Mouse (Mus musculus): Measurements from ENCODE around the gene Micu2. TPM values are rescaled to one million over a fixed set of nuclear protein-coding genes. Genes with fewer than 3 reads are reported as not detected.
A peak's percentile ranks its signal among the peaks of the same experiment; 100 is the strongest.
"Not testable (repeated sequence)": the region's sequence is repeated elsewhere in the genome, so short reads cannot be mapped to it uniquely, and the experiment has no call there.

Micu2 gene
- polyA plus RNA-seq, 1 experiment: 46.0 TPM

GRCm38 (mm10) chr14:57901998-57902397, 97.1 kb downstream of the Micu2 start:
- H3K4me1 ChIP-seq: peaks cover 13% of the 10 kb centered on the region
- H3K27me3 ChIP-seq (replicated peaks): no peaks in the 10 kb centered on the region
- TF ChIP-seq GATA1 (IDR thresholded peaks at IDR 0.05; ENCODE audit: borderline replicate concordance, low read length): no peak
- peaks cover 4% of the 10 kb centered on the region; the same call in 1 of the 2 replicates for H3K9me3 ChIP-seq
- H3K36me3 ChIP-seq (replicated peaks; ENCODE audit: low read length): no peaks in the 10 kb centered on the region
- H3K4me3 ChIP-seq (replicated peaks): no peak overlapping the region

DNA sequence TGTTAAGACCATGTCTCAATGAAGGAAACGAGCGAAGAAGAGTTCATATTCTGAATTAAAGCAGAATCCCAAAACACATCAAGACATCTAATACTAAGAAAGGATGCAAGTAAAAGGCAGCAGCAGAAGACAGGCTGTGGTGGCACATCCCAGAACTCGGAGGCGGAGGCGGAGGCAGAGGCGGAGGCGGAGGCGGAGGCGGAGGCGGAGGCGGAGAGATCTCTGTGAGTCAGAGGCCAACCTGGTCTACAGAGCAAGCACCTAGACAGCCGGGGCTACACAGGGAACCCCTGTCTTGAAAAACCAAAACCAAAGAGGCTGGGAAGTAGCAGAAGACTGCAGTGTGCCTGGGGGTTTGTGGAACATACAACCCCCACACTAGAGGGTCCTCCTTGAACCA, 102.2 kb downstream of the Micu2 start:
- H3K4me1 ChIP-seq: peaks cover 21% of the 10 kb centered on the region
- no peak overlapping the region for H3K4me3 ChIP-seq (replicated peaks)
- peaks cover 5% of the 10 kb centered on the region for H3K36me3 ChIP-seq (replicated peaks; ENCODE audit: low read length)
- no peaks in the 10 kb centered on the region for H3K27me3 ChIP-seq (replicated peaks)
- peaks cover 5% of the 10 kb centered on the region for H3K9me3 ChIP-seq
- TF ChIP-seq GATA1 (IDR thresholded peaks at IDR 0.05; ENCODE audit: borderline replicate concordance, low read length) (no peak), FLI1 (IDR thresholded peaks at IDR 0.05; ENCODE audit: low read length) (no peak)

DNA sequence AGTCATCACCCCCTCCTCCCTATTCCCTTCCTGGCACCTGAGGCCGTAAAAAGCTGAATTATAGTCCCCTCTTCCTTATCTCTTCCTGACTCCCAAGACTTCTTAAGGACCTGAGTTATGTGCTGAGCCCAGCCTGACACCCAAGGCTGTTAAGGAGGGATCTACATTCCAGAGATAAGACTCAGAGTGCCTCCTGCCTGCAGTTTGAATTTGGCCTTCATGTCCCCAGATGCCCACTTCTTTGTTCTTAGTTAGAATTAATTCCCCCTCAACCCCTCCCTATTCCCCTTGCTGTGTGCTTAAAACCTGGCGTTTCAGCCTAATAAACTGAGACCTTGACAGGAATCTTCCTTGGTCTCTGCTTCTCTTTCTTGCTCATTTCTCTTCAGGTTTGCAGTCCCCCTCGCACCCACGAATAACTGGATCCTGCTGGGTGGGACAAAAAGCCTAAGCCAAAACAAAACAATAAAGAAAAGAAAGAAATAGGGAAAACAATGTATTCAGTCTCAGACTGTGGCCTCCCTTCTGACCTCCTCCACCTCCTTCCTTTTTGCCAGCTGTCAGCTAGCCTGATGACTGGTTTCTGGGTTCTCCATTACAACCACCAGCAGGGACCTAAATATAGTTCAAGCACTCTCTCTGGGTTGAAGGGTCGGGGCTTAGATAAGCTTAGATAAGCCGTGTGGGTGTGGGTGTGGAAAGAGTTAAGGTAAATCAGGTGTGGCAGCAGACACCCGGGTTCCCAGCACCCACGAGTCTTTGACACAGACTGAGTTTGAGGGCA, 102.8 kb downstream of the Micu2 start:
- H3K27me3 ChIP-seq (replicated peaks); H3K36me3 ChIP-seq (replicated peaks; ENCODE audit: low read length); H3K4me3 ChIP-seq (replicated peaks); H3K9me3 ChIP-seq: not testable (repeated sequence)
- H3K4me1 ChIP-seq: peaks cover 17% of the 10 kb centered on the region

DNA sequence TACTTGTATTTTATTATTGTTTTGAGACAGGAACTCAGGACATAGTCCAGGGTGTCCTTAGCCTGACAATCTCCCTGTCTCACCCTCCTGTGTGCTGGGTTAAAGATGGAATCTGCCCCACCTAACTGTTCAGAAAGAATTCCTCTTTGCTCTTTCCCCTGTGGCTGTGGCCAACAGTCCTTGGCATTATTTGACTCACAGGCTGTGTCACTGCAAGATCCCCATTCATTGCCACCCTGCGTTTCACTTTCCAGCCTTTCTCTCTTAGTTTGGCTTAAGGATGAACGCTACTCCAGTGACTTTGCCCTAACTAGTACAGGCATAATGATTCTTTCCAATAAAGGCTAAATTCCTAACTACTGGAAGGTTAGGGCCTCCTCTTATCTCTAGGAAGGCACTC, 104.7 kb downstream of the Micu2 start:
- Histone ChIP-seq H3K9me3 (peaks cover 5% of the 10 kb centered on the region), H3K36me3 (replicated peaks; ENCODE audit: low read length) (peaks cover 5% of the 10 kb centered on the region), H3K4me1 (peaks cover 22% of the 10 kb centered on the region), H3K4me3 (replicated peaks) (no peak overlapping the region), H3K27me3 (replicated peaks) (no peaks in the 10 kb centered on the region)
- no peak for TF ChIP-seq FLI1 (IDR thresholded peaks at IDR 0.05; ENCODE audit: low read length)
- no peak for TF ChIP-seq GATA1 (IDR thresholded peaks at IDR 0.05; ENCODE audit: borderline replicate concordance, low read length)

GRCm38 (mm10) chr14:57892961-57893360, 106.1 kb downstream of the Micu2 start:
- Histone ChIP-seq H3K27me3 (replicated peaks) (no peaks in the 10 kb centered on the region), H3K9me3 (peaks cover 5% of the 10 kb centered on the region), H3K4me3 (replicated peaks) (no peak overlapping the region), H3K4me1 (peaks cover 33% of the 10 kb centered on the region), H3K36me3 (replicated peaks; ENCODE audit: low read length) (peaks cover 5% of the 10 kb centered on the region)
- no peak for TF ChIP-seq GATA1 (IDR thresholded peaks at IDR 0.05; ENCODE audit: borderline replicate concordance, low read length)
- TF ChIP-seq FLI1 (IDR thresholded peaks at IDR 0.05; ENCODE audit: low read length): no peak

DNA sequence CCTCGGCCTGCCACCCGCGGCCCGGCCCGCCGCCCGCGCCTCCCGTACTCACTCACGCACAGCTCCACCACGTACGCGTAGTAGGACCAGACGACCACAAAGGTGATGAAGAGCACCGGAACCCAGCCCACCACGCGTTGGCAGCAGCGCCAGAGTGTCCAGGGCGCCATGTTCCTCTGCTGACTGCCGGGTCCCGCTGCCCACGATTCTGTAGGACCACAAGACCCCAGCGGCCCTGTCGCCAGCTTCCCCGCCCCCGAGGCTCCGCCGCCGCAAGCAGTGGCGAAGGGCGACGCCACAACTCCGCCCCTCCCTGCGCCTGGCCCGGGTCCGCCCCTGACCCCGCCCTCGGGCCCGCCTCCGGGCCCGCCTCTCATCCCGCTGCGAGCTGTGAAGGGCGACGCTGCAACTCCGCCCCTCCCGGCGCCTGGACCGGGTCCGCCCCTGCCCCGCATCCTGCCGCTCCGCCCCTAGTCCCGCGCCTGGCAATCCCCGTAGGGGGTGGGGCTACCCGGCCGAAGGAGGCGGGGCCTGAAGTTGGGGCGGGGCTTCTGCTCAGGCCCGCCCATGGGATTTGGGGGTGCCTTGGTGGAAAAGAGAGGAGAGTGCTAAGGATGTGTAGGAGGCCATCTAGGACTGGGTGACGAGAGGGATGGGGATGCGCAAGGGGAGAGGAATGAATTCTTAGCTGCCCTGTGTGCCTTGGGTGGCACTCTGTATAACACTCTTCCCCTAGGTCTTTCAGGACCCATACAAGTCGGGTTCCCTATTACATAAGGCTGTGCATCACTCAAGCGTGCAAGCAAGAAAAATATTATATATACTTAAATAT, 108.8 kb downstream of the Micu2 start, which contains the start of gene Zdhhc20:
Gene Zdhhc20, minus strand, starts transcription at position 266 of the 832 bp plus-strand sequence.
- Histone ChIP-seq H3K9me3 (peaks cover 5% of the 10 kb centered on the region), H3K27me3 (replicated peaks) (no peaks in the 10 kb centered on the region), H3K36me3 (replicated peaks; ENCODE audit: low read length) (peaks cover 5% of the 10 kb centered on the region), H3K4me3 (replicated peaks) (peak within 1 kb of the TSS; percentile 100), H3K4me1 (peaks cover 44% of the 10 kb centered on the region)
- TF ChIP-seq FLI1 (IDR thresholded peaks at IDR 0.05; ENCODE audit: low read length) (no peak), GATA1 (IDR thresholded peaks at IDR 0.05; ENCODE audit: borderline replicate concordance, low read length) (no peak)

DNA sequence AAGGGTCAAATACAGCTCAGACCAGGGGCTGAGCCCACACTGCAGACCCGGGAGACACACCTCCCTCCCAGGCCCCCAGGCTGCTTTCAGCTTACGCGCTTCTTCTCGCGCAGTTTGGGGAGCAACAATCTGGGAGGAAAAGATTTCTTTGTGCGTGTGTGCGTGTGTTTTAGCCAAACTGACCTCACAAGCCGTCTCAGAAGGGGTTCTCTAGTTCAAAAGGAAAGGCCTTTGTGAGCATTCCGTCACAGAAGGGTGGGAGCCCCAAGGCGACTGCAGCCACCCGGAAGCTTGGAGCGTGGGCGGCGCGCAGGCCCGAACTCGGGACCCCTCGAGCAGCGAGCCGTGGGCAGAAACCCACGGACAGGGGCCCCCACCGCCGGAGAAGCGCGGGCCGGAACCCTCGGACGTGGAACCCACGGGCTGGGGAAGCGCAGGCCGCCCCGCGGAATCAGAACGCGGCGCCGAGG, 109.5 kb downstream of the Micu2 start:
- TF ChIP-seq GATA1 (IDR thresholded peaks at IDR 0.05; ENCODE audit: borderline replicate concordance, low read length) (no peak), FLI1 (IDR thresholded peaks at IDR 0.05; ENCODE audit: low read length) (no peak)
- Histone ChIP-seq H3K4me3 (replicated peaks) (peak overlapping the region; percentile 100), H3K36me3 (replicated peaks; ENCODE audit: low read length) (peaks cover 5% of the 10 kb centered on the region), H3K9me3 (peaks cover 5% of the 10 kb centered on the region), H3K27me3 (replicated peaks) (no peaks in the 10 kb centered on the region), H3K4me1 (peaks cover 44% of the 10 kb centered on the region)

DNA sequence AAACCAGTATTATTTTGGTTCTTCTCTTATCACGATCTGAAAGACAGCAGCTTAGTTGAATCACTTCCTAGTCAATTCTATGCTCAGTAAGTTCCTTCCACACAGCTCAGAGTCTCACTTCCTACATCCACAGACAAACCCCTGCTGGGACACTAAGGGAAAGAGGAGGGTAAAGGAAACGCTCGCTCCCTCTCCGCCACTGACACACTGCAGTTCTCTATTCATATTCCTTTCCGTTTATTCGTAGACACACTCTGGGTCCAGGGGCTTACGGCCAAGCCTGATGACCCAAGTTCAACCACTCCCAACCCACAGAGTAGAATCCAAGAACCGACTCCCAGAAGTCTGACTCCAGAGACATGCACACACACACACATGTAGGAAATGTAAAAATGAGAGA, 111.9 kb downstream of the Micu2 start:
- H3K27me3 ChIP-seq (replicated peaks): no peaks in the 10 kb centered on the region
- peak overlapping the region; percentile 79 for H3K4me3 ChIP-seq (replicated peaks)
- H3K36me3 ChIP-seq (replicated peaks; ENCODE audit: low read length): no peaks in the 10 kb centered on the region
- peaks cover 60% of the 10 kb centered on the region for H3K4me1 ChIP-seq
- no peak for TF ChIP-seq FLI1 (IDR thresholded peaks at IDR 0.05; ENCODE audit: low read length)
- no peak for TF ChIP-seq GATA1 (IDR thresholded peaks at IDR 0.05; ENCODE audit: borderline replicate concordance, low read length)
- no peaks in the 10 kb centered on the region for H3K9me3 ChIP-seq

- peaks cover 72% of the 10 kb centered on the region for H3K4me1 ChIP-seq
- no peaks in the 10 kb centered on the region for H3K27me3 ChIP-seq (replicated peaks)
- no peak overlapping the region for H3K4me3 ChIP-seq (replicated peaks)
- no peaks in the 10 kb centered on the region for H3K36me3 ChIP-seq (replicated peaks; ENCODE audit: low read length)
- TF ChIP-seq GATA1 (IDR thresholded peaks at IDR 0.05; ENCODE audit: borderline replicate concordance, low read length): no peak
- TF ChIP-seq FLI1 (IDR thresholded peaks at IDR 0.05; ENCODE audit: low read length): no peak
- no peaks in the 10 kb centered on the region for H3K9me3 ChIP-seq
Observed at GRCm38 (mm10) chr14:57886032-57886431, 113.0 kb downstream of the Micu2 start.

GRCm38 (mm10) chr14:57883341-57883740, 115.7 kb downstream of the Micu2 start:
- TF ChIP-seq GATA1 (IDR thresholded peaks at IDR 0.05; ENCODE audit: borderline replicate concordance, low read length): no peak
- TF ChIP-seq FLI1 (IDR thresholded peaks at IDR 0.05; ENCODE audit: low read length): no peak
- Histone ChIP-seq H3K27me3 (replicated peaks) (no peaks in the 10 kb centered on the region), H3K4me1 (peaks cover 63% of the 10 kb centered on the region)

More at GRCm38 (mm10) chr14:57883341-57883740, 115.7 kb downstream of the Micu2 start:
- no peaks in the 10 kb centered on the region for H3K9me3 ChIP-seq
- H3K36me3 ChIP-seq (replicated peaks; ENCODE audit: low read length): peaks cover 2% of the 10 kb centered on the region
- H3K4me3 ChIP-seq (replicated peaks): no peak overlapping the region
